Mouse (Mus musculus): ENCODE results near the gene Tex50. TPM values are rescaled to one million over a fixed set of nuclear protein-coding genes. Genes with fewer than 3 reads are reported as not detected.

Tex50 gene
- polyA plus RNA-seq, 1 experiment from 2014 or later = not detected

DNA sequence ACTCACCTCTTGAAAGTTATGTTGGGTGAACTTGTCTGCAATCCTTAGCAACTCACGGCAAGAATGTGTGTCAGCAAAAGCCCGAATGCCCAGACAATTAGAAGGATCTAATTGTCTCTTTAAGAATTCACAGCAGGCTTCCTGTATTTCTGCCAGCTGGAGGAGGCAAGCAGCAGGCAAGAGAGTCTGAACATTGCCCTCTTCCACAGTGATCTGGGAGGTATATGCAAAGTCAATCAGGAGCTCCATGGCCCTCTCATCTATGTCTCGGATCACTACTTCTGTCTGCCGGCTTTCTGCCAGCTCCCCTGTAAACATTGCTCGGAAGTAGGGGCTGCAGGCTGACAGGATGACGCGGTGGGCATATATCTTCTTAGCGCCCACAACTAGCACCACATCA is 49.9 kb downstream of the Tex50 start:
- no peak overlapping the region for H3K27ac ChIP-seq
- no peak overlapping the region for H3K4me3 ChIP-seq
- WGBS = 88% methylated on average over 8 of the region's 8 CpGs
- ATAC-seq (ENCODE audit: low FRiP score) = no peak
- peaks cover 21% of the 10 kb centered on the region for H3K36me3 ChIP-seq
- no peaks in the 10 kb centered on the region for H3K9me3 ChIP-seq (replicated peaks)
- H3K27me3 ChIP-seq = no peaks in the 10 kb centered on the region
- no peak overlapping the region for H3K4me2 ChIP-seq (replicated peaks)
- no peak overlapping the region for H3K9ac ChIP-seq
- H3K4me1 ChIP-seq = no peaks in the 10 kb centered on the region

Other genes starting within 250 kb of the Tex50 start
- gene Serpinc1, start 180.7 kb downstream of the Tex50 start, polyA plus RNA-seq (2016; fragmentation: Nextera tagmentation; extraction: Ambion mirVana) = 2.6 and 2.9 TPM in 2 replicates
- gene Zbtb37, start 124.5 kb downstream of the Tex50 start, polyA plus RNA-seq (2016; fragmentation: Nextera tagmentation; extraction: Ambion mirVana) = 9.6 and 11.4 TPM in 2 replicates
- gene Dars2, start 88.7 kb downstream of the Tex50 start, polyA plus RNA-seq (2016; fragmentation: Nextera tagmentation; extraction: Ambion mirVana) = 30.6 and 33.5 TPM in 2 replicates
- gene Cenpl, start 88.6 kb downstream of the Tex50 start, polyA plus RNA-seq (2016; fragmentation: Nextera tagmentation; extraction: Ambion mirVana) = 23.6 and 24.3 TPM in 2 replicates
- 21.2 and 25.3 TPM in 2 replicates for gene Klhl20, start 27.8 kb downstream of the Tex50 start, polyA plus RNA-seq (2016; fragmentation: Nextera tagmentation; extraction: Ambion mirVana)
- gene Ankrd45, start 16.6 kb downstream of the Tex50 start, polyA plus RNA-seq (2016; fragmentation: Nextera tagmentation; extraction: Ambion mirVana) = 6.4 and 8.2 TPM in 2 replicates
- gene Prdx6, start 91.9 kb upstream of the Tex50 start, polyA plus RNA-seq (2016; fragmentation: Nextera tagmentation; extraction: Ambion mirVana) = 314 and 331 TPM in 2 replicates
- not detected in 2 replicates for gene Tnfsf4, start 236.1 kb upstream of the Tex50 start, polyA plus RNA-seq (2016; fragmentation: Nextera tagmentation; extraction: Ambion mirVana)

Measured in hindbrain, embryonic 12.5 days (tissue).